Mouse (Mus musculus): Measurements from ENCODE around the gene Ly9. TPM values are rescaled to one million over a fixed set of nuclear protein-coding genes. Genes with fewer than 3 reads are reported as not detected.

Ly9 gene
- total and polyA plus RNA-seq, 3 experiments = 43.6 to 68.6 (median 57.8) TPM

DNA sequence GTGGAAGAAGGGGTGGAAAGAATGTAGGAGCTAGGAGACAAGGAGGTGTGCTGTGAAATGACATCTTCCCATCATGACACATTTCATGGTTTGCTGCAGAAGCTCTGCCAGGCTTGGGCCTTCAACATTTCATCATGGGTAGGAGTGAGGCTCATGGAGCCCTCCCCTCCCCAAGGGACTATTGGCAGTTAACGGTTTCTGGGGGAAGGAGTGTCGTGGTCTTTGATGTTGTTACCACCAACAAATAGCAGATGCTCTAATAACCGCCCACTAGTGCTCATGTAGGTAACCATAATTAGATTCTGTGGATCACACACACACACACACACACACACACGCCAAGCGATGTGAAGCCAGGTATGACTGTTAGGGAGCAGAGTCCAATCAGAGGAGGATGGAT, 45.5 kb upstream of the Ly9 start, which contains the start of gene Slamf7:
Gene Slamf7, minus strand, starts transcription at position 302 of the 400 bp plus-strand sequence.
- Histone ChIP-seq H3K27ac (ENCODE audit: insufficient read depth, low read depth) (no peak within 1 kb of the TSS), H3K4me2 (ENCODE audit: insufficient read depth, low read depth, poor library complexity, severe bottlenecking) (no peak within 1 kb of the TSS), H3K36me3 (replicated peaks in 1 of 2; ENCODE audit: control insufficient read depth in 1 of 2, insufficient read depth in 1 of 2, low read length in 1 of 2) (no peaks in the 10 kb centered on the region), H3K9me3 (replicated peaks; ENCODE audit: low read length) (no peaks in the 10 kb centered on the region), H3K9ac (ENCODE audit: insufficient read depth, low read depth) (no peak within 1 kb of the TSS), H3K27me3 (replicated peaks) (no peaks in the 10 kb centered on the region), H3K4me1 (ENCODE audit: control insufficient read depth in 1 of 2, insufficient read depth in 2 of 2) (peaks cover 7 to 16% of the 10 kb centered on the region in 2 experiments; a peak in 3 of 4 replicates), H3K4me3 (replicated peaks in 1 of 3; ENCODE audit: low read depth in 2 of 3, low read length in 2 of 3, poor library complexity in 1 of 3) (no peak within 1 kb of the TSS), H3K79me2 (replicated peaks; ENCODE audit: control insufficient read depth, extremely low read depth, insufficient read depth, poor library complexity, severe bottlenecking) (no peaks in the 10 kb centered on the region)
- no peak for DNase-seq (ENCODE audit: extremely low read depth)
- TF ChIP-seq POLR2A (IDR thresholded peaks at IDR 0.05; ENCODE audit: low read depth, low read length) = no peak
- TF ChIP-seq USF1 (IDR thresholded peaks at IDR 0.05; ENCODE audit: low read depth, low read length) = no peak
- TF ChIP-seq CTCF (conservative IDR thresholded peaks at IDR 0.05 in 1 of 2, IDR thresholded peaks at IDR 0.05 in 1 of 2; ENCODE audit: low read depth in 2 of 2, low read length in 2 of 2) = no peak
- TF ChIP-seq MAX (IDR thresholded peaks at IDR 0.05; ENCODE audit: low read length) = no peak
- no peak for TF ChIP-seq RCOR1 (conservative IDR thresholded peaks at IDR 0.05; ENCODE audit: low read depth, low read length)
- TF ChIP-seq UBTF (IDR thresholded peaks at IDR 0.05; ENCODE audit: low read depth, low read length) = no peak
- no peak for TF ChIP-seq IRF4 (IDR thresholded peaks at IDR 0.05; ENCODE audit: low read depth, low read length)
- TF ChIP-seq PAX5 (IDR thresholded peaks at IDR 0.05; ENCODE audit: low read length) = no peak
- TF ChIP-seq SIN3A (IDR thresholded peaks at IDR 0.05; ENCODE audit: low read length) = no peak
- dilution Hi-C loops (cut with MboI; ENCODE audit: extremely low pct_ligation_motif_present, extremely low pct_unique_long_range_greater_than_20kb, low sequenced_read_pairs) = no loop called here
- in situ Hi-C loops (cut with MboI; ENCODE audit: low pct_ligation_motif_present, low pct_unique_long_range_greater_than_20kb, low sequenced_read_pairs) = no loop called here

GRCm38 (mm10) chr1:171648840-171649239, 41.6 kb upstream of the Ly9 start:
- in situ Hi-C loops (cut with MboI; ENCODE audit: low pct_ligation_motif_present, low pct_unique_long_range_greater_than_20kb, low sequenced_read_pairs) (no loop called here), dilution Hi-C loops (cut with MboI; ENCODE audit: extremely low pct_ligation_motif_present, extremely low pct_unique_long_range_greater_than_20kb, low sequenced_read_pairs) (no loop called here)
- H3K9me3 ChIP-seq (replicated peaks; ENCODE audit: low read length) = no peaks in the 10 kb centered on the region
- H3K4me3 ChIP-seq (replicated peaks in 1 of 3; ENCODE audit: low read depth in 2 of 3, low read length in 2 of 3, poor library complexity in 1 of 3) = peak overlapping the region; percentile 19 to 63 (median 50)
- TF ChIP-seq ZMIZ1 (IDR thresholded peaks at IDR 0.05; ENCODE audit: low read depth, low read length) (no peak), ZNF384 (IDR thresholded peaks at IDR 0.05; ENCODE audit: low read depth, low read length) (peak; percentile 35; the same call in 1 of the 2 replicates), MXI1 (IDR thresholded peaks at IDR 0.05; ENCODE audit: low read depth, low read length) (no peak), BHLHE40 (IDR thresholded peaks at IDR 0.05; ENCODE audit: low read depth, low read length) (peak; percentile 95), ETS1 (conservative IDR thresholded peaks at IDR 0.05; ENCODE audit: low read depth, low read length) (peak; percentile 85), JUN (IDR thresholded peaks at IDR 0.05; ENCODE audit: insufficient read depth, low read depth, low read length) (peak; percentile 73), JUND (conservative IDR thresholded peaks at IDR 0.05; ENCODE audit: low read depth, low read length) (peak; percentile 79), TCF12 (IDR thresholded peaks at IDR 0.05; ENCODE audit: low read depth, low read length) (no peak), ZC3H11A (IDR thresholded peaks at IDR 0.05; ENCODE audit: low read depth, low read length) (no peak)
- H3K79me2 ChIP-seq (replicated peaks; ENCODE audit: control insufficient read depth, extremely low read depth, insufficient read depth, poor library complexity, severe bottlenecking) = no peaks in the 10 kb centered on the region
- H3K4me2 ChIP-seq (ENCODE audit: insufficient read depth, low read depth, poor library complexity, severe bottlenecking) = peak overlapping the region; percentile 80
- no peaks in the 10 kb centered on the region for H3K27me3 ChIP-seq (replicated peaks)
- H3K4me1 ChIP-seq (ENCODE audit: control insufficient read depth in 1 of 2, insufficient read depth in 2 of 2) = peaks cover 8 to 52% of the 10 kb centered on the region in 2 experiments; a peak in 3 of 4 replicates
- peak; percentile 58 for DNase-seq (ENCODE audit: extremely low read depth)
- H3K36me3 ChIP-seq (replicated peaks in 1 of 2; ENCODE audit: control insufficient read depth in 1 of 2, insufficient read depth in 1 of 2, low read length in 1 of 2) = no peaks in the 10 kb centered on the region
- H3K9ac ChIP-seq (ENCODE audit: insufficient read depth, low read depth) = no peak overlapping the region
- H3K27ac ChIP-seq (ENCODE audit: insufficient read depth, low read depth) = no peak overlapping the region
